Mouse (Mus musculus): Measurements from ENCODE around the gene Ip6k3. TPM values are rescaled to one million over a fixed set of nuclear protein-coding genes. Genes with fewer than 3 reads are reported as not detected.

The Ip6k3 gene
- polyA plus RNA-seq, 2 experiments: 0.47 to 0.76 TPM

DNA sequence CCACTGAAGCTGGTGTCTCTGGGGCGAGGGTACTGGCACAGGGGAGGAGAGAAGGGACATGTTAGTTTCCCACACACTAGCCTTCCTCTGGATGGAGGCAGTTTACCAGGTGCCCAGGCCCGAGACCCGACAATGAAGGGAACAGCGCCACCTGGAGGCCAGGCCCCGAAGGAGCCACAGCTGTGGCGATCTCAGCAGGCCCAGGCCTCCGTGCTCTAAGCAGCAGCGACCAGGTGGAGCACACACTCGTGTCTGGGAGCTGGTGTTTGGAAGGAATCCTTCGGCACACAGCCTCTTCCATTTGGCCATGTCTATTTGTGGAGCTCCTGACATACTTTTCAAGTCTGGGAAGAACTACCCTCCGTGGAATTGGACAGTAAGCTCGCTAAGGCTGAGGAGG is 42.4 kb downstream of the Ip6k3 start:
- H3K36me3 ChIP-seq (ENCODE audit: control insufficient read depth, insufficient read depth, low read length): peaks cover 50% of the 10 kb centered on the region
- H3K4me2 ChIP-seq (replicated peaks; ENCODE audit: low read depth, low read length, severe bottlenecking): no peak overlapping the region

DNA sequence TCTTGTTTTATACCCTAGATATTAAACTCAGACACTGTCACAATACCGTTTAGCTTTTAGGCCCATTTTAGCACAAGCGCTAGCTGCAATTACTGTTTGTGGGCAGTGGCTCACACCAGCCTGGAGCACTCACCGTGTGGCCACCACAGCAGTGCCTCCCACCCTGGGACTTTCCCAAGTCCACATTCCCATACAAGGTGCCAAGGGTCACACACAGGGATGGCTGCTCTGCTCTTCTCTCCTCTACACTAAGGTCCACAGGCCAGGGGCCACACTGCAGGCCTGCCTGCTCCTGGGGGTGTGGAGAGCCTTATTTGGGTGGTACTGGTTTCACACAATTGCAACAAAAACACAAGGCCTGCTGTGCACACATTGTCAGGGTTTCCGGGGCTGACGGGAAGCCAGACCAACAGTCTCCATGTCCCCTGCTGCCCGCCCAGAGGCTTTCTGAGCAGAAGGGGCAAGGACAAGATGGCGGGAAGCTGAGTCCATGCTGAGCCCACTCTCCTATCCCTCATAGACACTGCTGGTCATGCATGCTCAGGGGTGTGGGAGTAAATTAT is 43.7 kb downstream of the Ip6k3 start:
- ATAC-seq (ENCODE audit: low FRiP score, low read depth) (no peak), DNase-seq (ENCODE audit: low spot score) (no peak)
- Histone ChIP-seq H3K4me3 (replicated peaks; ENCODE audit: low read length) (no peak overlapping the region), H3K4me2 (replicated peaks; ENCODE audit: low read depth, low read length, severe bottlenecking) (no peak overlapping the region), H3K4me1 (ENCODE audit: control insufficient read depth, insufficient read depth, low read length) (peaks cover 10% of the 10 kb centered on the region), H3K9ac (ENCODE audit: low read depth, low read length, severe bottlenecking) (no peak overlapping the region), H3K27ac (replicated peaks; ENCODE audit: low read depth, low read length) (no peak overlapping the region), H3K9me3 (ENCODE audit: control insufficient read depth, low read length) (no peaks in the 10 kb centered on the region), H3K27me3 (ENCODE audit: control insufficient read depth, insufficient read depth, low read length) (no peaks in the 10 kb centered on the region), H3K36me3 (ENCODE audit: control insufficient read depth, insufficient read depth, low read length) (peaks cover 43% of the 10 kb centered on the region)
- WGBS: 90% methylated on average over 7 of the region's 7 CpGs
- TF ChIP-seq POLR2A (IDR thresholded peaks at IDR 0.05; ENCODE audit: borderline replicate concordance, extremely low read depth, insufficient read depth, insufficient read length): no peak

More for the DNA sequence above, 42.4 kb downstream of the Ip6k3 start:
- Histone ChIP-seq H3K27ac (replicated peaks; ENCODE audit: low read depth, low read length) (no peak overlapping the region), H3K4me1 (ENCODE audit: control insufficient read depth, insufficient read depth, low read length) (peaks cover 10% of the 10 kb centered on the region; the same call in 1 of the 2 replicates), H3K27me3 (ENCODE audit: control insufficient read depth, insufficient read depth, low read length) (no peaks in the 10 kb centered on the region), H3K9ac (ENCODE audit: low read depth, low read length, severe bottlenecking) (no peak overlapping the region), H3K9me3 (ENCODE audit: control insufficient read depth, low read length) (no peaks in the 10 kb centered on the region), H3K4me3 (replicated peaks; ENCODE audit: low read length) (no peak overlapping the region)
- WGBS: 31% methylated on average over 12 of the region's 12 CpGs
- TF ChIP-seq POLR2A (IDR thresholded peaks at IDR 0.05; ENCODE audit: borderline replicate concordance, extremely low read depth, insufficient read depth, insufficient read length): no peak
- DNase-seq (ENCODE audit: low spot score): peak; percentile 42
- ATAC-seq (ENCODE audit: low FRiP score, low read depth): peak; percentile 35; the same call in 1 of the 2 replicates

DNA sequence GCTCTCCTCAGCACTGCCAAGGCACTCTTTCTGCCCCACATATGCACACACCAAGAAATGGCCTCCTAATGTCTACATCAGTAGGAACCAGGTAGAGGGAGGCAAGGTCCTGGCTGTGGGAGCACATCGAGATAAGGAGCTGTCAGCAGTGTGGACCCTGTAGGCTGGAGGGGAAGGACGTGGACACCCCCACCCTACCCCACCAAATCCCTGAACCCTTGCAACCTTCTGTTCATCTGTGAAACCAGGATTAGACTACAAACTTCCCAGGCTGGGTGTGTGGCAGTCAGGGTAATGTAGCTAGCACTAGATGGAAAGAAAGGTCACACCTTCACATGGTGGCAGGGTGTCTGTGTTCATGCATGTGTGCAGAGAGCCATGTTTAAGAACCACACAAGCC is 44.5 kb downstream of the Ip6k3 start:
- H3K4me3 ChIP-seq (replicated peaks; ENCODE audit: low read length): no peak overlapping the region
- H3K9ac ChIP-seq (ENCODE audit: low read depth, low read length, severe bottlenecking): no peak overlapping the region
- ATAC-seq (ENCODE audit: low FRiP score, low read depth) (no peak), DNase-seq (ENCODE audit: low spot score) (no peak)
- H3K36me3 ChIP-seq (ENCODE audit: control insufficient read depth, insufficient read depth, low read length): peaks cover 43% of the 10 kb centered on the region
- no peak overlapping the region for H3K4me2 ChIP-seq (replicated peaks; ENCODE audit: low read depth, low read length, severe bottlenecking)
- 86% methylated on average over 2 of the region's 2 CpGs for WGBS
- peaks cover 10% of the 10 kb centered on the region for H3K4me1 ChIP-seq (ENCODE audit: control insufficient read depth, insufficient read depth, low read length)
- no peaks in the 10 kb centered on the region for H3K9me3 ChIP-seq (ENCODE audit: control insufficient read depth, low read length)
- no peak for TF ChIP-seq POLR2A (IDR thresholded peaks at IDR 0.05; ENCODE audit: borderline replicate concordance, extremely low read depth, insufficient read depth, insufficient read length)
- no peak overlapping the region for H3K27ac ChIP-seq (replicated peaks; ENCODE audit: low read depth, low read length)
- no peaks in the 10 kb centered on the region for H3K27me3 ChIP-seq (ENCODE audit: control insufficient read depth, insufficient read depth, low read length)

DNA sequence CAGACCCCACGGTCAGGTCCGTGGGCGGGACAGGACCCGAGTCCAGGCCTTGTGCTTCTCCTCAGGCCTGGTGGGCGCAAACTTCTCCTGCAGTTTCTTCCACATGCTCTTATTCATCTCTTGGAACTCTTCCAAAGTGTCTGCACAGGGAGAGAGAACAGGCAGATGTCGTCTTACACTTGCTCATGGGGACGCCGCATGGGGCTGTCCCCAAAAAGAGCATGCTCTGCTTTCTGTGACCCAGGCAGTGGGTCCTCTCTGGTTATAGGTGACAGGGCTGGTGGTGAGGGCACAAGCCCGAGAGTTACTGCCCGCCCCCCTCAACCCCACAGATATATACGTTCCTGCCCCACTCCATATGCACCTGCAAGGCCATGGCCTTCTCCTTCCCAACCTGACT is 44.9 kb downstream of the Ip6k3 start:
- 82% methylated on average over 11 of the region's 11 CpGs for WGBS
- no peak overlapping the region for H3K9ac ChIP-seq (ENCODE audit: low read depth, low read length, severe bottlenecking)
- no peak for DNase-seq (ENCODE audit: low spot score)
- peaks cover 44% of the 10 kb centered on the region for H3K36me3 ChIP-seq (ENCODE audit: control insufficient read depth, insufficient read depth, low read length)
- no peak overlapping the region for H3K4me3 ChIP-seq (replicated peaks; ENCODE audit: low read length)
- H3K4me1 ChIP-seq (ENCODE audit: control insufficient read depth, insufficient read depth, low read length): peaks cover 10% of the 10 kb centered on the region
- H3K27me3 ChIP-seq (ENCODE audit: control insufficient read depth, insufficient read depth, low read length): no peaks in the 10 kb centered on the region
- H3K27ac ChIP-seq (replicated peaks; ENCODE audit: low read depth, low read length): no peak overlapping the region
- no peaks in the 10 kb centered on the region for H3K9me3 ChIP-seq (ENCODE audit: control insufficient read depth, low read length)
- ATAC-seq (ENCODE audit: low FRiP score, low read depth): no peak
- no peak overlapping the region for H3K4me2 ChIP-seq (replicated peaks; ENCODE audit: low read depth, low read length, severe bottlenecking)
- no peak for TF ChIP-seq POLR2A (IDR thresholded peaks at IDR 0.05; ENCODE audit: borderline replicate concordance, extremely low read depth, insufficient read depth, insufficient read length)

DNA sequence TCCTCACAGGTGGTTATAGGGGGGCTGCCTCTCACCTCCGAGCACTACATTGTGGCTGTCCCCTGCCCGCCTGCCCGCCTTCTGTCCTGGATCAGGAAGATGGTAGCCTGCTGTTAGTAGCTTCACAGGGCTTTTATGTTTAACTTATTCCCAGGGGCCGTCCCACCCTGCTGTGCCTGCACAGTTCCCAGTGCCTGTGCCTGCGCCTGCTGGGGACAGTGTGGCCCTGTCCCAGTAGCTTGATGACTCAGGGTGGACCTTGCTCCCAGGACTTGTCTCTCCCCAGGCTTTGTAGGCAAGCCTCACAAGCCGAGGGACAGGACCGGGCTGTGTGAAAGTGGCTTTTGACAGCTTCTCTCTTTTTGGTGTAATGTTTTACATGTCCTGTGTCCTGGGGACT is 45.8 kb downstream of the Ip6k3 start:
- DNase-seq (ENCODE audit: low spot score) (no peak), ATAC-seq (ENCODE audit: low FRiP score, low read depth) (no peak)
- H3K36me3 ChIP-seq (ENCODE audit: control insufficient read depth, insufficient read depth, low read length): peaks cover 52% of the 10 kb centered on the region
- WGBS: 74% methylated on average over 7 of the region's 7 CpGs
- TF ChIP-seq POLR2A (IDR thresholded peaks at IDR 0.05; ENCODE audit: borderline replicate concordance, extremely low read depth, insufficient read depth, insufficient read length): no peak
- H3K9me3 ChIP-seq (ENCODE audit: control insufficient read depth, low read length): no peaks in the 10 kb centered on the region
- H3K27ac ChIP-seq (replicated peaks; ENCODE audit: low read depth, low read length): no peak overlapping the region
- H3K4me3 ChIP-seq (replicated peaks; ENCODE audit: low read length): no peak overlapping the region
- H3K4me2 ChIP-seq (replicated peaks; ENCODE audit: low read depth, low read length, severe bottlenecking): no peak overlapping the region
- H3K9ac ChIP-seq (ENCODE audit: low read depth, low read length, severe bottlenecking): no peak overlapping the region
- peaks cover 10% of the 10 kb centered on the region for H3K4me1 ChIP-seq (ENCODE audit: control insufficient read depth, insufficient read depth, low read length)
- H3K27me3 ChIP-seq (ENCODE audit: control insufficient read depth, insufficient read depth, low read length): no peaks in the 10 kb centered on the region

Measured in limb, embryonic 14.5 days (tissue).